Mouse (Mus musculus) thymus, adult 2 months (tissue): ENCODE results near the gene 4931429L15Rik.

Source experiments
- CTCF ChIP-seq: fragments of 200-500 bp; IDR thresholded peaks from 2 replicates; pipeline ENCODE4 v1.5.1; 2012; ENCODE audit warnings: mild to moderate bottlenecking, control low read depth, low read length, moderate library complexity, borderline replicate concordance; ENCODE audit not compliant: control insufficient read depth, poor library complexity, insufficient read depth; ENCODE audit errors: extremely low read depth
- POLR2A ChIP-seq: fragments of 200-500 bp; IDR thresholded peaks from 2 replicates; pipeline ENCODE4 v1.6.1; 2012; ENCODE audit warnings: mild to moderate bottlenecking, low read length, control low read depth, moderate library complexity; ENCODE audit not compliant: control insufficient read depth, poor library complexity, insufficient read depth; ENCODE audit errors: extremely low read depth

GRCm38 (mm10) chr9:46274494-46274893 is 45.3 kb downstream of the 4931429L15Rik start:
- TF ChIP-seq CTCF (no peak), POLR2A (no peak)
